Mouse (Mus musculus): ENCODE results near the gene Olfr1228. TPM values are rescaled to one million over a fixed set of nuclear protein-coding genes. Genes with fewer than 3 reads are reported as not detected.

Gene Olfr1228
- not detected for polyA plus RNA-seq (2015; fragmentation: Illumina TruSeq; extraction: RNeasy Lipid Tissue Mini Kit (QIAGEN cat#74804); ENCODE audit: insufficient read depth, low replicate concordance)

DNA sequence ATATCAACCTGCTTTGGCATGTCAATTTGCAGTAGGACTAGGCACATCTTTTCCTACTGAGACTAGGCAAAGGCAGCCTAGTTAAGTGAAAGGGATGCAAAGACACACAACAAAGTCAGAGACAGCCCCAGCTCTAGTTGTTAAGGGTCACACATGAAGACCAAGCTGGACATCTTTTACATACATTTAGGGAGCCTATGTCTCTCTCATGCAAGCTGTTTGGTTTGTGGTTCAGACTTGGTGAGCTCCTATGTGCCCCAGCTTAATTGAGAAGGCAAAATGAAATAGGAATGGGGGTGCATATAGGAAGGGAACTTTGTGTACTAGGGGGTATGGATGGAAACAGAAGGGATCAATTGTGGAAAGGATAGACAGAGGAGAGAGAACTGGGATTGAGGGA lies at the start of gene Olfr1228:
Gene Olfr1228 (minus strand): TSS at position 101 of the 400 bp plus-strand sequence.

DNA sequence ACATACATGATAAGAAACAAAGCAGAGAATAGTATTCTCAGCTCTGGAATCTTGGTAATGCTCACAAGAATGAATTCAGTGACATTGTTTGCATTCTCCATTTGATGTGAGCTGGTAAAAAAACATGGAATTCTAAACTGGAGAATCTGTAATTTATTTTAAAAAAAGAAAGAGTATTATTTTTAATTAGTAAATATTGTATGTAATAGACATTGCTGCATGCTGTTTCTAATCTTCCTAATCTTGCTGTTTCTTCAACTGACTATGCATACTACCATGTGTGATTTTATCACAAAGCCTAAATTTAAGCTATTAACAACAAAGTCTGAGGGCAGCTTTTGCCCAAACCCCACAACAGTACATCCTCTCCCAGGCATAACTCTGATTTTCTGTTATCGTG lies 43.3 kb upstream of the Olfr1228 start, which contains the start of gene Olfr1230:
Gene Olfr1230 (minus strand): TSS at position 101 of the 400 bp plus-strand sequence.

DNA sequence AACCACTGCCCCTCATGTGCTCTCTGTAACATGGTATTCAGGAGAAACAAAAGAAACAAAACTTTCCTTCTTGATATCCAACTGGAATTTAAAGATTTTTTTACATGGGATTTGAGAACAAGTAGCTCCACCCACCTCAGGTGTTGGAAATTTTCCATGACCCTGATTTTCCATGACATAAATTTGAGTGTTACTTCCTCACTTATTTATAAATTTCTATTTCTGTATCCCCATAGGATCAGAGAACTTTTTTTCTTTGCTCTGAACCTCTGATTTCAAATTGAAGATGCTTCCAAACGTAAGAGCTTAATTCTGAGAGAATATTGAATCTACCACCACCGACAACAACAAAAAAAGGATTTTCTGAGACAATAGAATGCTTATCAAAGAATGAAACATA lies 34.1 kb upstream of the Olfr1228 start, which contains the start of gene Olfr1229:
Gene Olfr1229 (minus strand): TSS at position 101 of the 400 bp plus-strand sequence.

DNA sequence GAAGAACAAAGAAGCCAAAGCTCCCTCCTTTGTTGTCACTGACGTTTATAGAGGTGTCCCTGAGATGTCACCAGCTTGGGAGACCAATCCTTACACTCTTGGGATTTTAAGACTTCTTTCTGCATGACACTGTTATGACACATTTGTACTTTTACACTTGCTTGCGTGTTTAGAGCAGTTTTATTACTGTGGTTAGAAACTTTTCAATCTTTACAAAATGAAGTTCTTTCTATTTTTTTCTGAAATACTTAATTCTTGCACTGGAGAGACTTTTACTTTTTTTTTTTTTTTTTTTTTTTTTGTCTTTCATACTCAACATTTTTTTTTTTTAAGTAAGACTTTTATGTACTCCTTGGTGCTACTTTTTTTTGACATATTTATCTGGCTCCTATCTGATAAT lies 53.9 kb downstream of the Olfr1228 start, which contains the start of gene Olfr1226:
Gene Olfr1226 (minus strand): TSS at position 101 of the 400 bp plus-strand sequence.

Other genes starting within 250 kb of the Olfr1228 start
- gene Olfr1215, start 247.1 kb downstream of the Olfr1228 start, polyA plus RNA-seq (2015; fragmentation: Illumina TruSeq; extraction: RNeasy Lipid Tissue Mini Kit (QIAGEN cat#74804); ENCODE audit: insufficient read depth, low replicate concordance) = not detected
- not detected for gene Olfr1216, start 235.7 kb downstream of the Olfr1228 start, polyA plus RNA-seq (2015; fragmentation: Illumina TruSeq; extraction: RNeasy Lipid Tissue Mini Kit (QIAGEN cat#74804); ENCODE audit: insufficient read depth, low replicate concordance)
- gene Olfr1217, start 222.0 kb downstream of the Olfr1228 start, polyA plus RNA-seq (2015; fragmentation: Illumina TruSeq; extraction: RNeasy Lipid Tissue Mini Kit (QIAGEN cat#74804); ENCODE audit: insufficient read depth, low replicate concordance) = not detected
- gene Olfr1218, start 192.9 kb downstream of the Olfr1228 start, polyA plus RNA-seq (2015; fragmentation: Illumina TruSeq; extraction: RNeasy Lipid Tissue Mini Kit (QIAGEN cat#74804); ENCODE audit: insufficient read depth, low replicate concordance) = not detected
- gene Olfr1219, start 170.5 kb downstream of the Olfr1228 start, polyA plus RNA-seq (2015; fragmentation: Illumina TruSeq; extraction: RNeasy Lipid Tissue Mini Kit (QIAGEN cat#74804); ENCODE audit: insufficient read depth, low replicate concordance) = not detected
- gene Olfr1220, start 147.2 kb downstream of the Olfr1228 start, polyA plus RNA-seq (2015; fragmentation: Illumina TruSeq; extraction: RNeasy Lipid Tissue Mini Kit (QIAGEN cat#74804); ENCODE audit: insufficient read depth, low replicate concordance) = not detected
- not detected for gene Olfr1221, start 136.8 kb downstream of the Olfr1228 start, polyA plus RNA-seq (2015; fragmentation: Illumina TruSeq; extraction: RNeasy Lipid Tissue Mini Kit (QIAGEN cat#74804); ENCODE audit: insufficient read depth, low replicate concordance)
- not detected for gene Olfr1222, start 121.0 kb downstream of the Olfr1228 start, polyA plus RNA-seq (2015; fragmentation: Illumina TruSeq; extraction: RNeasy Lipid Tissue Mini Kit (QIAGEN cat#74804); ENCODE audit: insufficient read depth, low replicate concordance)
- gene Olfr1223, start 102.5 kb downstream of the Olfr1228 start, polyA plus RNA-seq (2015; fragmentation: Illumina TruSeq; extraction: RNeasy Lipid Tissue Mini Kit (QIAGEN cat#74804); ENCODE audit: insufficient read depth, low replicate concordance) = not detected
- not detected for gene Olfr1224-ps1, start 90.0 kb downstream of the Olfr1228 start, polyA plus RNA-seq (2015; fragmentation: Illumina TruSeq; extraction: RNeasy Lipid Tissue Mini Kit (QIAGEN cat#74804); ENCODE audit: insufficient read depth, low replicate concordance)
- not detected for gene Olfr1225, start 79.4 kb downstream of the Olfr1228 start, polyA plus RNA-seq (2015; fragmentation: Illumina TruSeq; extraction: RNeasy Lipid Tissue Mini Kit (QIAGEN cat#74804); ENCODE audit: insufficient read depth, low replicate concordance)
- gene Olfr1226, start 54.0 kb downstream of the Olfr1228 start, polyA plus RNA-seq (2015; fragmentation: Illumina TruSeq; extraction: RNeasy Lipid Tissue Mini Kit (QIAGEN cat#74804); ENCODE audit: insufficient read depth, low replicate concordance) = not detected
- not detected for gene Olfr1229, start 34.0 kb upstream of the Olfr1228 start, polyA plus RNA-seq (2015; fragmentation: Illumina TruSeq; extraction: RNeasy Lipid Tissue Mini Kit (QIAGEN cat#74804); ENCODE audit: insufficient read depth, low replicate concordance)
- not detected for gene Olfr1230, start 43.2 kb upstream of the Olfr1228 start, polyA plus RNA-seq (2015; fragmentation: Illumina TruSeq; extraction: RNeasy Lipid Tissue Mini Kit (QIAGEN cat#74804); ENCODE audit: insufficient read depth, low replicate concordance)
- gene Olfr1231, start 53.0 kb upstream of the Olfr1228 start, polyA plus RNA-seq (2015; fragmentation: Illumina TruSeq; extraction: RNeasy Lipid Tissue Mini Kit (QIAGEN cat#74804); ENCODE audit: insufficient read depth, low replicate concordance) = not detected
- gene Olfr1232, start 75.6 kb upstream of the Olfr1228 start, polyA plus RNA-seq (2015; fragmentation: Illumina TruSeq; extraction: RNeasy Lipid Tissue Mini Kit (QIAGEN cat#74804); ENCODE audit: insufficient read depth, low replicate concordance) = not detected
- not detected for gene Olfr1233, start 88.3 kb upstream of the Olfr1228 start, polyA plus RNA-seq (2015; fragmentation: Illumina TruSeq; extraction: RNeasy Lipid Tissue Mini Kit (QIAGEN cat#74804); ENCODE audit: insufficient read depth, low replicate concordance)
- not detected for gene Olfr1234, start 110.8 kb upstream of the Olfr1228 start, polyA plus RNA-seq (2015; fragmentation: Illumina TruSeq; extraction: RNeasy Lipid Tissue Mini Kit (QIAGEN cat#74804); ENCODE audit: insufficient read depth, low replicate concordance)
- not detected for gene Olfr1238, start 155.6 kb upstream of the Olfr1228 start, polyA plus RNA-seq (2015; fragmentation: Illumina TruSeq; extraction: RNeasy Lipid Tissue Mini Kit (QIAGEN cat#74804); ENCODE audit: insufficient read depth, low replicate concordance)
- not detected for gene Olfr1239, start 166.3 kb upstream of the Olfr1228 start, polyA plus RNA-seq (2015; fragmentation: Illumina TruSeq; extraction: RNeasy Lipid Tissue Mini Kit (QIAGEN cat#74804); ENCODE audit: insufficient read depth, low replicate concordance)
- gene Olfr1240, start 188.9 kb upstream of the Olfr1228 start, polyA plus RNA-seq (2015; fragmentation: Illumina TruSeq; extraction: RNeasy Lipid Tissue Mini Kit (QIAGEN cat#74804); ENCODE audit: insufficient read depth, low replicate concordance) = not detected
- not detected for gene Olfr1241, start 233.1 kb upstream of the Olfr1228 start, polyA plus RNA-seq (2015; fragmentation: Illumina TruSeq; extraction: RNeasy Lipid Tissue Mini Kit (QIAGEN cat#74804); ENCODE audit: insufficient read depth, low replicate concordance)
- gene Olfr1242, start 244.3 kb upstream of the Olfr1228 start, polyA plus RNA-seq (2015; fragmentation: Illumina TruSeq; extraction: RNeasy Lipid Tissue Mini Kit (QIAGEN cat#74804); ENCODE audit: insufficient read depth, low replicate concordance) = not detected